Mouse (Mus musculus): ENCODE measurements around the gene Hoxa3.

The Hoxa3 gene

DNA sequence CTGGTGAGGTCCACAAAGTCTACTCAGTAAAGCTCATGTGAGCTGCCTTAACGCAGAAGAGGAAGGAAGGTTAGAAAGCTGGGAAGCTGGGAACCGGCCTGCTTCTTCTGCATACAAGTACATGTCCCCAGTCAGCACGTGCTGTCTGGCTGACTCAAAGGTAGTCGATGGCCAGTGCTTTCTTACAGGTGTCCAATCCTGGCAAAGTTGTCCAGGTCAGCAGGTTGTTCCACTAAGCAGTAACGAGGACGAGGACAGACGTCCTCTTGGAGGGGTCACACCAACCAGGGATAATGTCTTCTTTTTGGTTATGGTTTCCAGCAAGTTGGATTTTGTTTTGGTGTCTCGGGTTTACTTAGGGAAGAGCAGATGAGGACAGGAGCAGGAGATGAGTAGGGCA, 23.2 kb downstream of the Hoxa3 start:
- CTCF ChIA-PET, result interaction anchor here (0.6 kb wide), 1 partner anchor 405 kb away, joined by 4 read pairs; no protein-coding TSS in a partner anchor

DNA sequence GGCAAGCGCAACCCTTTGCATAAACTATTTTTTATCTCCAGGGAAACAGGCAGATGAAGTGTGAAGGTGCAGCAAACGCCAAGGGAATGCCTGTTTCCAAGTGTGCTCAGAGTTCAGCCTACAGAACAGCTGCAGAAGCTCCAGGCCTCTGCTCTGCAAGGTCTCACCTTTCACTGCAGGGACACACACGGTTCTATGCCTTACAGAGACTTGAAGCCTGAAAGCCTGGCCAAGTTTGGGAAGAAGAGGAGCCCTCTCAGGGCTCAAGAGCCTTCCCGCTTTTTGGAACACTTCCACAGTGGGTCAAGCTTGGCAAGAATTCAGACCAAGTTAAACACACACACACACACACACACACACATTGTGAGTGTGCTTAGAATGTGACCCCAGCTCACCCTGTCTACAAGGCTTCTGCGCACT, 24.0 kb downstream of the Hoxa3 start:
- CTCF ChIA-PET, result no interaction called here

DNA sequence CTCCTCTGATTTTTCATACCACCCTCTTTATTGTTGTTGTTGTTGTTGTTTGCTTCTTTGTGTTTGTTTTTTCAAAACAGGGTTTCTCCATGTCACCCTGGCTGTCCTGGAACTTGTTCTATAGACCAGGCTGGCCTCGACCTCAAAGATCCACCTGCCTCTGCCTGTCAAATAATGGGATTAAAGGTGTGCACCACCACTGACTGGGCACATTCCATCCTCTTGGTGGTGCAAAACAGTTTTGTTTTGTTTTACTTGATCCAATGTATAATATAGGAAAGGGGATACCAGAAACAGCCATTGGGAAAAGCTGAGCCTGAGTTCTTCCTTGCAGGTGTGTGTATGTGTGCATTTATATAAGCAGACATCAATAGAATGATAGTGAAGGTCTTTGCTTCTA, 26.6 kb downstream of the Hoxa3 start:
- CTCF ChIA-PET, result no interaction called here

DNA sequence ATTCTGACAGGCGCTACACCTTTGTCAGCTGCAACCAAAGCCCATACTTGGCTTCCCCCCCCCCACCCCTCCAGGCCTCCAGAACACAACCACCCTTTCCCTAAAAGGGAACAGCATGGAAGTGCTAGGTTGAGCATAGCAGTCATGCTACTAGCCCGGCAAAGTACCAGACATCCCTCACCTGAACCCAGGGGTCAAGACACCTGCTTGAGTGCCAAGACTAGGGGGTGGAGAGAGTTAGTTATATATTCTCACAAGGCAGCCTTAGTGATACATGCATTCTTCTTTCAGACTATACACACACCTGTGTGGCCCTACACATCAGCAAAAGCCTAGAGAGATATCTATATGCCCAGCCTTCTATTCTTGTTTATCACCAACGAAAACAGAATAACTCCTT, 27.3 kb downstream of the Hoxa3 start:
- CTCF ChIA-PET, result no interaction called here

DNA sequence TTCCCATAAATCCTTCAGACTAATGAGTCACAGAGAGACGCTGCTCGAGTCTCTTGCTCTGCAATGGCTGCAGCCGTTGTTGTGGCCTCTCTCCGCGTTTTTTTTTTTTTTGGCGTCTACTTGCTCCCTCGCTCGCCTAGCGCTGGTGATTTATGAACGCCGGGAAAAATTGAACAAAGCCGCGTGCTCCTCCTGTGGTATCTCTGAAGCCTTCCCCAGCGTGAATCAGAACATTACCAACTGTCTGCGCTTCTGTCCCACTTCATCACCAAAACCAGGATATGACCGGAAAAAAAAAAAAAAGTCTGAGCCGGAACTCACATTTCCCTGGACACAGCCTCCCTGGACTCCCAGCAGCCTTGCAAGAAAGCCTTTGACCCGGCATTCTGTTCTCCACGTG, 27.9 kb downstream of the Hoxa3 start:
- CTCF ChIA-PET, result no interaction called here

DNA sequence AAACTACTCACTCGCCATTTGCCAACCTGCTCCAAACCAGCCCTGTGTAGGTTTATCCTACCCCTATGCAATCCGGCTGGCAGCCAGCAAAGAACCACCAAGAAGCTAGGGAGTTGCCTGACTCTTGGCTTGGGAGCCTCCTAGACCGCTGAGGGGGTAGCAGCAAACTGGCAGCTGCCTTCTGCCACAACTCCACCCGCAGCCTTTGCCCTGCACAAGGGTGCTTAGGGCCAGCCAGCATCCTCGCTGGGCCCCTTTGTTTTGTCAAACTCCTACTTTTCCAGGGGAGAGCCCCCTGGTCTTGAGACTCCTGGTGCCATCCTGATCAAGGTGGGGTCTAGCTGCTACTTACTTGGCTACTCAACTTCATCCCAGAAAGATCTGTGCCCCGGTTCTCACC, 28.5 kb downstream of the Hoxa3 start:
- CTCF ChIA-PET, result no interaction called here

DNA sequence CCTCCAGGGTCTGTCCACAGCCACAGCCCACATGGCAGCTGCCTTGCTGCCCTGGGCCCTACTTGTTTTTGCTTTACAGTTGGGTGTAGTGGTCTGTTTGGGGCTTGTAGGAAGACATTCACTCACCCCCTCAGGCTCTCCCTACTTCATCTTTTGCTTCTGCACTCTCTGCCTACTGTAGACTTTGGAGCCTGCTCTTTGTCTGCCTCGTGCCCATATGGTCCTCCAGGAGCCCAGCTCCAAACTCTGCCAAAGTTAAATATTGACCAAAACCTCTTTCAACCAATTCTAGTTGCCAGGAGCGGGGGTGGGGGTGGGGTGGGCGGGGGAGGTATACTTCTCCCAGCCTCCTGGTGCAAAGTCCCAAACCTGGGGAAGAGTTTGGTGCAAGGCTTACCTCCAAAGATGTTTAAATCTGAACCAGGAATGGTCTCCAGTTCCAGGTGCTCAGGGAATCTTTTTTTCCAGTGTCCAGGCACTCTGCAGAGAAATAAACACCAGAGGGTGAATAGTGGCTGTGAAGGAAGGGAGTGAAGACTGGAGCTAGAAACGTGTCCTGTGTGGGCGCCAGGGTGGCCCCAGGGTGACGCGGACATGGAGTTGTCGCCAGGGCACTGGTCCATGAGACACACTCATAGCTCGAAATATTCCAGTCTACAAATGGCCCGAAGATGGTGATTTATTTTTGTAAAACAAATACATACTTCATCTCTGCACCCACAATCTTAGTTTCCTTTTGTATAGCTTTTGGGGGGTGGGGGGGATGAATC, 29.6 kb downstream of the Hoxa3 start:
- CTCF ChIA-PET, result no interaction called here

DNA sequence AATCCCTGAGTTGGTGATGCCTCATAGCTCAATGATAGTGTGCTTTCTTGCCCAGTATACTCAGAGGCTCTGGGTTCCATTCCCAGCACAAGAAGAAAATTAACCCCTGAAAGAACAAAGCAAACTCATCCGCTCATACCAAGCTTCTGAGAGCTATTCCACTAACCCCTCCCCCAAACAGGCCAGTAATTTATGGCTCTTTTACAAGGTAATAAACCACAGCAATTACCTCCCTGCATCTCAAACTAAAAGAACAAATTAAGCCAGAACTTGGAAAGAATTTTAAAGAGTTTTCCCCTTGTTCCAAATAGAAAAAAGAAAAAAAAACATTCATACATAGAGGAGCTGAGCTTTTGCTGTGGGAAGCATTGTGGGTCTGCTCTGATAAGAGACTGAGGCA, 30.3 kb downstream of the Hoxa3 start:
- CTCF ChIA-PET, result no interaction called here

DNA sequence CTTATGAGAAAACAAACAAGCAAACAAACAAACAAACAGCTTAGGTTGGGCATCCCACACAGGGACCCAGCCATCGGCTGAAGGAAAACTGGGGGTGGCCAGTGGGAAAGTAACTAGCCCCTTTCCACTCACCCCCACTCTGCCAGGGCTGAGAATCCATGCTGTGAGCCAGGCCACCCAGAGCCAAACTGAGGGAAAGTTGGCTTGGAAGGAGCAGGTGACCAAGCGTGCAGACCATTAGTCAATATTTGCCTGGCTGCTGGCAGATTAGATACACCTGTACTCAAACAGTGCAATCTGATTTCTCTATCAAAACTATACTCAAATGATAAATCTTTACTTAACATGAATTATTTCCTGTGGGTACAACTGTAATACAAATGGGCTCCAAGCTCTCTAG, 31.1 kb downstream of the Hoxa3 start:
- CTCF ChIA-PET, result no interaction called here

DNA sequence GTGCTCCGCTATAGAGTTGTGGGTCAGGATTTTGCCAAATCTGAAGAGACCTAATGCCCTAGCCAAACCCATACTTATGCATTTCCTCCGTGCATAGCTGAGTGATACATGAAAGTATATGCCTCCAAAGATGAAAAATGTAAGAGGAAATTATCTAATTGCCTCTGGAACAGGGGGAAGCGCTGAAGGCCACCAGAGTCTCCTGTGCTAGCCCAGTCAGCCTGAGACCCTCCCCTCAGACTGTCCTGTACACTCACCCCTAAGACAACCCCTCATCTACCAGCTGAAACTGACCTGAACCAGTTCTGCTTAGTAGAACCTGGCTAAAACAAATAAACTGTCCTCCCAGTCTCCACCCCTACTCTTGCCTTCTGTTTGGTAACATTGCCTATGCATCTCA, 32.4 kb downstream of the Hoxa3 start:
- CTCF ChIA-PET, result no interaction called here

DNA sequence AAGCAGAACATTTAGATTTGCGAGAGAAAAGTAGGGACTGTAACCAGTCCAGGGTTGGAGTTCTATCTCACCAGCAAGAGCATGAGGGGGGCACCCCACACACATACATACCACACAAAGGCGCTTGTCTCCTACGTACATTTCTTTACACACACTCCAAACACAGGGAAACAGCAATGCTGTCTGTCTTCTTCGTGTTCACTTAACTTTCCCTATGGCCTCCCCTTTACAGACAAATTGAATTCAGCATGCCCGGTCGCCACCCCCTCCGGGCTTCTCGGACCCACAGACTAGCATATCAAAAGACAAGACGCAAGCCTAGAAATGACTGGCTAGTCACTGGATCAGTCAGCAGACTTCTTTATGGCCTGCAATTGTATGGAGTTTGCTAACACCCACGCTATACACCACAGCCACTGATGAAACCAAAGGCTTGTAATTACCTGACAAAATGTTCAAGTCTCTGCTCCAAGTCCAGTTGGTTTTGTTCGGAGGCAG, 32.9 kb downstream of the Hoxa3 start:
- CTCF ChIA-PET, result no interaction called here

DNA sequence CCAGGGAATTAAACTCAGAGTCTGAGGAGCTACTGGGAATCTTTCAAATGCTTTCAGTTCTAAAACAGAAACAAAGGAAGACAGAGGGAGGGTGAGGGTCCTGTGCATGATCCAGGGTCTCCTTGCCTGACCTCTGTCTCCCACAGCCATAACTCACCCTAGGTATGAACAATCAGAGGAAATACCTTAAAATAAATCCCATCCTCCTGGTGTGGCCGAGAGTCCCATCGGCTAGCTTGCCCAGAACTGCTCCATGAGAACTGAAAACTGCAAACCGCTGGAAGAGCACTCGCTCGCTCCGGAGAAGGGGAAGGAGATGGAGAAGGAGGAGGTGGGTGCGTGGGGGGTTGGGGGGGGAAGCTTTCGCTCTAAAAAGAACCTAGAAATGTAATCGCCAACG, 33.4 kb downstream of the Hoxa3 start:
- CTCF ChIA-PET, result no interaction called here

DNA sequence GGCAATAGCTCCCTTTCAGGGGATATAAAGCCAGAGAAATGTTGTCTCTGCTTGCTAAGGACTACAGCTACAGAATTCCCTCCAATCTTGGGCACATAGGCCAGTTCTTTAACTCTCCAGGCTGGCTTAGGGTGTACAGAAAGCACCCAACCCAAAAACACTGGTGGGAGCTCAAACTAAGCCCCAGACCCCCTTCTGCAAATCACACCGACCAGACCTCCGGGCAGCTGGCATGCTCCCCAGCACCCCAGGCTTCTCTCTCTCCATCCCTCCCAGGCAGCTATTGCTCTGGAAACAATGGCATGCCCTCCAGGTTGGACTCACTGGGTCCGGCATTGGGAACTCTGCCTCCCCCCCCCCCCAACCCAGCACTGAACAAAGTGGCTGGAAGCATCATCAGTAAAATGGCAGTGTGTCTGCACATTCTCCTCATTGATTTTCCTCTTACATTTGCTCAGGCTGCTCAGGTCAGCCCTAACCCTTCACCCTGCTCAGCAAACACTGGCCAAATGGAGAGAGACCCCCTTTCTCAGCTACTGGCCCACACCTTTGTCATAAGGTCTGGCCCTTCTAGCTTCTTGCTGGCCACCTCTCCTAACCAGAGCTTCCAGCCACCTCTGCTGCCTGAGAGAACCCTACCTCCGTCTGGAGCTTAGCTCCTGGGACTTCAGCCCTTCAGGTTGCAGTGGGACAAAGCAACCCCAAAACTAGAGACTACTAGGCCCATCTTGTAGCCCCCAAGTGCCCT, 34.0 kb downstream of the Hoxa3 start:
- CTCF ChIA-PET, result no interaction called here

DNA sequence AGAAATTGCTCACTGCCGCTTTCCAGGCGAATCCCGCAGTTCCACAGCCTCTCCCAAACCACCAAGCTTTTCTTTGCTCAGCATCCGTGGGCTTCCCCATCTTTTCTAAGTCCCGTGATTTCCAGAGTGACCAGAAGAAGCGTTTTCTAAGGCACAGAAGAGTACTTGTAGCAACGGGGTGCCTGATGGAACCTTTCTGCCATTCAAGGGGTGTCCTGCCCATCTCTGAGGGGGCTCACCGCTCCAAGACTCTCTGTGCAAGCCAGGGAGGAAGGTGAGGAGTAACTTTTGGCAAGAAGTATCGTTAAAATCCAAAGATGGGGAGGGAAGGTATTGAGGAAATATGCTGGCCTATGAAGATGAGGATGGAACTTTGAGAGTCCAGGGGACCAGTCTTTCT, 35.3 kb downstream of the Hoxa3 start:
- CTCF ChIA-PET, result no interaction called here

DNA sequence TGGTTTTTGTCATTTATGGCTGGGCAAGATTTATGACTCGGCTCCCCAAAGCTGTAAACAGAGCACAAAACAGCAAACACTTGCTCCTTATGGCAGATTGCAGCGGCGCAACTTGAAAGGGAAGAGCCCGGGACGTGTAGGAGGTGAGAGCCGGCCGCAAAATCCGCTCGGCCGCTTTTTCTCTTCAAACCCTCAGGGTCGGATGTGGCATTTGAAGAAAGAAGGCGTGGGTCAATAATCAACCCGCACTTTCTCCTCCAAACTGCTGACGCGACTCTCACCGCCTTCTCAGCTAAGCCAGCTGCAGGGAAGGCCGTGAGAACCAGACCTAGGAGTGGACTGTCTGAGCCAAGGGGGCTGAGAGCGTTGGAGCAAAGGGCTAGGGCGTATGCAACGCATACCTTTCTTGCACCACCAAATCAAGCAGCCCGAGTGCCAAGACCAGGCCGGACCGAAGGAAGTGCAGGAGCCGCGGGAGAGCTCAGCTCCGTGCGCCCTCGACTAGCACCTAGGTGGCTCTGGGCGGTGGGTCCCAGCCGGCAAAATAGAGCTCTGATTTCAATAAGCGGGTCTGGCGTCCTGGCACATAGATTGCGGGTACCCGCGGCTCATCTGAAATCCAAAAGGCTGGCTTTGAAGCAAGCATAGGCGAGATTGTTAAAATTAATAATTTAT, 35.9 kb downstream of the Hoxa3 start, which contains the start of gene 5730596B20Rik:
Gene 5730596B20Rik, plus strand, starts transcription at position 438 of the 675 bp plus-strand sequence.
- CTCF ChIA-PET, result no interaction called here

DNA sequence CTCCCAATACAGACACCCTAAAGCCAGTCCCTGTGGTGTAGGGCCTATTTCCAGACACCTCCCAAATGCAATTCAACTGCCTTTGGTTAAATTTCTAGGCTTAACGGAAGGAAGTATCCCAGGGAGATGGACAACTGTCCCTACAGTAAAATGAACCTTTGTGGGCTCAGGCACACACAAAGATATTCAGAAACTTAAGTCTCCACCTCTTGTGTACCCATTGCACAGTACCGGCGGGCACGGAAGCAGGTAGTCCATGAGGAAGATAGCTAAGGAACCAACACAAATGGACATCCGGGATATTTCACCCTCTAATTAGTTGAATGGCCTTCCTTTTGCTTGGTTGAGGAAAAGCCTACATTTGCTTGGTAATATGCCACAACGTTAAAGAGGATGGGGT, 36.7 kb downstream of the Hoxa3 start:
- CTCF ChIA-PET, result interaction anchor here (0.6 kb wide), 1 partner anchor 33 kb away, joined by 12 read pairs; no protein-coding TSS in a partner anchor

DNA sequence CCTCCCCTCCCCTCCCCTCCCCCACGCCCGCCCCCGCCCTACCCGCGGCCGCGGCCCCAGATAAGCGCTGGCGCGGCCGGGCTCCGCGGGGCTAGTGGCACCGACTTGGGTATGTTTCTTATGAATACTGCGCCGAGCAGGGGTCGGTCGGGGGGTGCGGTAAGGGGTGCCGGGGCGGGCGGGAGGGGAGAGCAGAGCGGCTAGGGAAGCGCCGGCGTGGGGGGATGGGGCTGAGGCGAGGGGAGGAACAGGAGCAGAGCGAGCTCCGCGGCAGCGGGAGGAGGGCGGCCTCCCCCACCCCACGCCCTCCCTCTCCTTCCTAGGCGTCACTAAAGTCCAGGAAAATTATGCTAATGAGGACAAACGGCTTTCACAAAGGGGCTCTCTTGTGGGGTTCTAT, 37.3 kb downstream of the Hoxa3 start:
- CTCF ChIA-PET, result interaction anchor here (0.6 kb wide), 1 partner anchor 33 kb away, joined by 12 read pairs; no protein-coding TSS in a partner anchor

DNA sequence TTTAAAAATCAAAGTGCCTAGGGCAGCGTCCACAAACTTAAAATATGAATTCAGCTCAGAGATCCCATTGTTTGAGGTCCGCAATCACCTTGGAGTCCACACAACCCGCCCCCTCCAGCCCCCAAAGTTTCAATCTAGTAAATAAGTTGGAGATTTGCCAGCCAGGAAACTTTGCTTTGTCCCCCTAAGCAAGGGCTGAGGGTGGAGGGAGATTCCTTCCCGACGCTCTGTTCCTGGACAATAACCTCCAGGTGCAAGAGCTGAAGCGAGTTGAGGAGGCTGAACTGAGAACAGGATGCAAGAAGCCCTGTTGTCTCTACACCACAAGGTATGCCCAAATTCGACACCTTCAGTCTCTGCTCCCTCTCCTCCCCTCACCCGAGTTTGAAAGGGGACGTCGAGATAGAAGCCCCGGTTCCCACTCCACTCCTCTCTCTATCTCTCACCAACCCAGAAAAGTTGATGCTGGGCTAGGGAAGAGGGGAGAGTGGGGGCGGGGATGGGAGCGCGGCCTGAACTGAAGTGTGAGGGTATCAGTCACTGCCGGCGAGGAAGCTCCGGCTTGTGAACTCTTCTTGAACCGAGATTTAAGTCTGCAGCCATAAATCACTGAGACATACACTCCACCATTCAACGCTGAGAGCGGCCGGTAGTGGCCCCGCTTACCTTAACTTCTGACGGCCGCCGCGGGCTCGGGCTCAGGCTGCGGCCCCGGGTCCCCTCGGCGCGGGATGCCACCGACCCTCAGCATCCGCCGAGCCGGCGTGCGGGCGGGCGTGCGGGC, 38.0 kb downstream of the Hoxa3 start:
- CTCF ChIA-PET, result no interaction called here

DNA sequence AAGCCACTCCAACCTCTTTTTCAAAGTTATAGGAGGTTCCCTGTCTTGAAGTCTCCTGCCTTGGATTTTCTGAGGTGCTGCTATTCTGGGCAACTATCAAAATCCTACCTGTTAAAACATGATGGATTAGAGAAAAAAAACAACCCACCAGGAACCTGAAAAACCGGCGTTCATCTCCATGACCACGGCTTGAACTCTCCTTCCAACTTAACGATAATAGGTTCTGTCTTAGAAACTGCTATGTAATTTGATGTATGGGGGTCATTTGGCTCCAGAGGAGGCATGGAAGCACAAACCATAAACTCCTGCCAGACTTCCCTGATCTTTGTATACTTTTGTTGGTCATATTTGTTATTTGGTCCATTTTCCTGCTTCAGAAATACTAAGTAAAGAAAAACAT, 39.5 kb downstream of the Hoxa3 start:
- CTCF ChIA-PET, result no interaction called here

DNA sequence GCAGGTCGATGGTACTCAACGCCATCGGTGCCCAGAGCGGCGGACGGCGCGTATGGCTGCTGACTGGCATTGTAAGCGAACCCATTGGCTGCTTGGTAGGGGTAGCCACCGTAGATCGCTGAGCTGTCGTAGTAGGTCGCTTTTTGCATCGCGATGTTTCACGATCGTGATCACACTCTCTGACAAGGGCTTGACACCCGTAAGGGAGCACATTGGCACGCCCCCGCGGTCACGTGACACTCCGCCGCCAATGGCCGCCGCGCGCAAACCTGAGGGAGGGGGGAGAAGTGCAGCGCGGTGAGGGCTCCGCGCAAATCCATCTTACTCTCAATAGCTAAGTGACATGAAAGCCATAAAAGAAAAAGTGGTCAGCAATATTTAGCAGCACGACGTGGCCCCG, 40.6 kb downstream of the Hoxa3 start:
- CTCF ChIA-PET, result no interaction called here

DNA sequence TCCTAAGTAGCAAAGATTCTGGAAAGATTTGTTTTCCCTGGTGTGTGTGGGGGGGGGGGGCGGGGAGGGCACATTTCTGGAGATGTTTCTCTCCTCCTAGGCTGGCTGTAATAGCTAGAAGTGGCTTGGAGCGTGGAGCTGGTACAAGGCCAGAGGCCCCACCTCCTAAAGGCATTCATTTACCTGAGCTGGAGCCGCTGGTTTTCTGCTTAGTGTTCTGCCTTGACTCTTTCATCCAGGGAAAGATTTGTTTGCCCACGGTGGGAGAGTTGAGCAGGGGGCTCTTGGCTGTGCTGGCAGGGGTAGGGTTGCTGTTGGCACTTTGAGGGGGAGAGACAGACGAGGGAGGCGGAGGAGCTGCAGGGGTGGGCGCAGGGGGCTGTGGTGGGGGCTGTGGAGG, 41.2 kb downstream of the Hoxa3 start:
- CTCF ChIA-PET, result no interaction called here

DNA sequence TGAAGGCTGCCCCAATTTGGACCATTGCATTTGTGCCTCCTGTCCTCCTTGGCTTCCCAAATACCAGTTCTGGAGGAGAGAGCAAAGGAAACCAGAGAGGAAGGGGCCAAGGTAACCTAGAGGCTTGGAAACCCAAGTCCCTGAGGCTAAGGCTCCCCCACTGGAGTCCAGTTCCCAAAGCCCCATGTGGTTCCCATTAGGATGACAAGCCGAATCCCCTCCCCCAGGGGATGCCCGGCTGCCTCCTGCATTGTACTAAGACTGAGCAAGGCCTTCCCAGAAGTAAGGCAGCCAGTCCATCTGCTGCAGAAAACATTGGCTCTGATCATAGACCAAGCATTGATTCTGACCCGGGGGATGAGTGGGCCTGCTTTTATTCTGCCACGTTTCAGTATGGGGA, 41.8 kb downstream of the Hoxa3 start:
- CTCF ChIA-PET, result no interaction called here
